Mouse (Mus musculus): Measurements from ENCODE around the gene Syce2. TPM values are rescaled to one million over a fixed set of nuclear protein-coding genes. Genes with fewer than 3 reads are reported as not detected.

The Syce2 gene
- polyA plus RNA-seq, 1 experiment from 2014 or later = 101 TPM

DNA sequence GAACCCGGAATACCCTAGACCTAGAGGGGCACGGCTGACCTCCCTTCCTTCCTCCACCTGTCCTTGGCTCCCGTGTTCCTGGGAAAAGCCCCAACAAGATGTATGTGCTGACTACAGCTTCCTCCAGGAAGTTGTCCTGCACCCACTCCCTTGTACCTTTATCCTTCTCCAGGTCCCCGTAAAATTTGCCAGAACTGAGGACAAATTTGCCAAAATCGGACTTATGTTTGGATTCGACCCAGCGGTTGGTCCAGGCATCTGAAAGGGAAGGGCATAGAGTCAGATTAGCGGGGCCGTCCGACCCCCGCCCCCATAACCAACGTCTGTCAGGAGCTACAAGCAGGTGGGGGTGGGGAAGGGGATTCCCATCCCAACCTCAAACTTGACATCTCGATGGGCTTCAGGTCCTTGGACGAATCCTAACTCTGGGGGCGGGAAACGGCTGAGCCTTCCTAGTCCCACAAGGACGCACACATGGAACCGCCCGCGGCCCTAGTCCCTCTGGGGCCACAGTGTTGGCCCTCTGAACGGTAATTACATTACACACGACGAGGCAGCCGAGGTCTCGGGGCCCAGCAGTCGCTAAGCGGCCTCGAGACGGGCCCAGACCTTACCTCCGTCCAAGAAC lies 25.7 kb upstream of the Syce2 start:
- ATAC-seq (ENCODE audit: insufficient number of reproducible peaks, insufficient read depth, low FRiP score, low TSS enrichment, low read depth) = peak; percentile 0; the same call in 1 of the 2 replicates

DNA sequence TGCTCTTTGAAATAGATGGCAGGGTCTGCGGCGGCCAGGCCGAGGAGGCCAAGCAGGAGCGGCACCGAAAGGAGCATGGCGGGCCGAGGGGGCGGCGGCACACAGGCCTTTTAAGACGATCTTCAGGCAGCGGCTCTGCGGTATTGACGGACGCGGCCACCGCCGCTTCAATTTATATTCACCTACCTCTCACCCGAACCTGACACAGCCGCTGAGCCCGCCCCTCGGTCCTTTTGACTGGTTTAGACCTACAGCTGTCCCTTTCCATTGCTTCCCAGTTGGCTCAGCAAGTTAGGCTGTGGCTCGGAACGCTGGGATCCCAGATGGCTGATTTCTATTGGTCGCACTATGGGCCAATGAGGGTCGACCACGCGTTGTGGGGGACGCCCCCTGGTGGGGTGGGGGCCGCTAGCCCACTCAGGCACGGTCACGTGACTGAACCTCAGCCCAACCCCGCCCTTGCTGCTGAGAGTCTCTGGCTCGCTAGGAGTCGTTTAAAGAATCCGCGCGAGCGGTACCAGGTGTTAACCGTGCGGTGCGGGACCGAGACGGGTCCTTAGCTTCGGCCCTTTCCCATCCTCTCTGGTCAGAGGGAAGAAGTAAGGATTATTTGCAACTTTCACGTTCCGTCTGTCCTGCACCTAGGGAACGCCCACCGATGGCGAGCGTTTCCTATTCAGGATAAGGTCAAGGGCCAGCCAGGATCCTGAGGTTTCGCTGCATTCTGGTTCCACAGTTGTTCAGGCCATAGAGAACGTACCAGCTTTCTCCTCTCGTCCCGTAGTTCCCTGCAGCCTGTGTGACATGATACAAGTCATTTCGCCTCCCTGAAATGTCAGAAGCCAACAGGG lies 25.0 kb upstream of the Syce2 start, which contains the start of gene Calr:
Gene Calr (minus strand): TSS at position 213 of the 851 bp plus-strand sequence.
- Histone ChIP-seq H3K27ac (peak within 1 kb of the TSS; percentile 88), H3K9ac (peak within 1 kb of the TSS; percentile 97), H3K36me3 (peaks cover 37% of the 10 kb centered on the region), H3K9me3 (no peaks in the 10 kb centered on the region), H3K4me1 (peaks cover 42% of the 10 kb centered on the region), H3K27me3 (no peaks in the 10 kb centered on the region), H3K4me2 (peak within 1 kb of the TSS; percentile 84), H3K4me3 (peak within 1 kb of the TSS; percentile 97)
- under 1% methylated on average over 55 of the region's 55 CpGs for WGBS
- peak; percentile 99 for ATAC-seq (ENCODE audit: insufficient number of reproducible peaks, insufficient read depth, low FRiP score, low TSS enrichment, low read depth)

More for the DNA sequence above, 25.7 kb upstream of the Syce2 start:
- Histone ChIP-seq H3K4me2 (peak overlapping the region; percentile 84), H3K27ac (peak overlapping the region; percentile 88), H3K4me1 (peaks cover 42% of the 10 kb centered on the region), H3K36me3 (peaks cover 45% of the 10 kb centered on the region), H3K4me3 (peak overlapping the region; percentile 97), H3K27me3 (no peaks in the 10 kb centered on the region), H3K9ac (peak overlapping the region; percentile 97), H3K9me3 (no peaks in the 10 kb centered on the region)
- WGBS = under 1% methylated on average over 30 of the region's 30 CpGs

DNA sequence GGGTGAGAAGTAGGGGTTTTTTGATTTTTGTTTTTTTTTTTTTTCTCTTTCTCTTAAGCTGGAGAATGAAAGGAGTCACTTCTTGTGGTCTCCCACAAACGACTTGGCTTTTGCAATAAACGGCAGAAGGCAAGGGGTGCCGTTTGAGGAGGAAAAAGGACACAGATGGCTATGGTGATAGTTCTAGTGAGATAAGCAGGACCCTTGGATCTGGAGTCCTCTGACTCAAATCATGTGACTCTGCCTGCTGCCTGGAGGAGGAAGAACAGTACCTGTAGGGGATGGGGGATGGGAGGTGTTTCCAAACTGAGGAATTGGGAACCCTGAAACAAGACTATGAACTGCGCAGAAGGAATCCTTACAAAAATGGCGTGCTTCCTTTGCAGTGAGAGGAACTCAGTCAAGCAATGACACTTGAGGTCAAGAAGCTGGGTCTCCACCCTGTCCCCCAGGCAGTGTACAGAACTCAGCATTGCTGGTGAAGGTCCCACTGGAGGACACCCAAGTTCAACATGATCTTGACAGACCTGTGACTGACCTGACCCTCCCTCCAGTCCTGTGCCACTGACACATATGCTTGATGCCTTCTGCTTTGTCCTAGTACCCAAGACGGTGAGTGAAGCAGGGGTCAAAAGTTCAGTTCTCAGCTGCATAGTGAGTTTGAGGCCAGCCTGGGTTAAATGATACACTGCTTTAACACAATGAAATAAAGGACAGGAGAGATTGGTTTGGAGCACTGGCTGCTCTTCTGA lies 24.1 kb upstream of the Syce2 start:
- H3K9ac ChIP-seq = peak overlapping the region; percentile 74
- H3K4me3 ChIP-seq = peak overlapping the region; percentile 97
- H3K4me1 ChIP-seq = peaks cover 37% of the 10 kb centered on the region
- peak overlapping the region; percentile 75 for H3K4me2 ChIP-seq
- peaks cover 28% of the 10 kb centered on the region for H3K36me3 ChIP-seq
- no peaks in the 10 kb centered on the region for H3K27me3 ChIP-seq
- 38% methylated on average over 6 of the region's 6 CpGs for WGBS
- H3K9me3 ChIP-seq = no peaks in the 10 kb centered on the region
- ATAC-seq (ENCODE audit: insufficient number of reproducible peaks, insufficient read depth, low FRiP score, low TSS enrichment, low read depth) = no peak
- peak overlapping the region; percentile 80 for H3K27ac ChIP-seq

DNA sequence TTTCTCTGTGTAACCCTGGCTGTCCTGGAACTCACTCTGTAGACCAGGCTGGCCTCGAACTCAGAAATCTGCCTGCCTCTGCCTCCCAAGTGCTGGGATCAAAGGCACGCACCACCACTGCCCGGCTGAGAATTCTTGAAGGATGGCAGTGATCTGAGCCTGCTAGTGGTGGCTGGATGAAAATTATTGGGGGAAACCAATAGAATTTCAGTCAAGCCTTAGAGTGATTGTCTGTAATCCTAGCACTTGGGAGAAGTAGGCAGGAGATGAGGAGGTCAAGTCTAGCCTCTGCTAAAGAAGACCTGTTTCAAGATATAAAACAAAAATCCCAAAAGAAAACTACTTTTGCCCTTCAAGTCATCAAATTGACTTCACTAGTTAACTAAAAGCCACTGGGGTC lies 15.5 kb upstream of the Syce2 start:
- no peak overlapping the region for H3K27ac ChIP-seq
- no peaks in the 10 kb centered on the region for H3K9me3 ChIP-seq
- peak overlapping the region; percentile 94; the same call in 1 of the 2 replicates for H3K4me2 ChIP-seq
- peaks cover 14% of the 10 kb centered on the region for H3K4me1 ChIP-seq
- WGBS = 96% methylated on average over 3 of the region's 3 CpGs
- H3K36me3 ChIP-seq = peaks cover 24% of the 10 kb centered on the region
- ATAC-seq (ENCODE audit: insufficient number of reproducible peaks, insufficient read depth, low FRiP score, low TSS enrichment, low read depth) = no peak
- no peaks in the 10 kb centered on the region for H3K27me3 ChIP-seq
- H3K4me3 ChIP-seq = peak overlapping the region; percentile 74
- no peak overlapping the region; the same call in 1 of the 2 replicates for H3K9ac ChIP-seq

DNA sequence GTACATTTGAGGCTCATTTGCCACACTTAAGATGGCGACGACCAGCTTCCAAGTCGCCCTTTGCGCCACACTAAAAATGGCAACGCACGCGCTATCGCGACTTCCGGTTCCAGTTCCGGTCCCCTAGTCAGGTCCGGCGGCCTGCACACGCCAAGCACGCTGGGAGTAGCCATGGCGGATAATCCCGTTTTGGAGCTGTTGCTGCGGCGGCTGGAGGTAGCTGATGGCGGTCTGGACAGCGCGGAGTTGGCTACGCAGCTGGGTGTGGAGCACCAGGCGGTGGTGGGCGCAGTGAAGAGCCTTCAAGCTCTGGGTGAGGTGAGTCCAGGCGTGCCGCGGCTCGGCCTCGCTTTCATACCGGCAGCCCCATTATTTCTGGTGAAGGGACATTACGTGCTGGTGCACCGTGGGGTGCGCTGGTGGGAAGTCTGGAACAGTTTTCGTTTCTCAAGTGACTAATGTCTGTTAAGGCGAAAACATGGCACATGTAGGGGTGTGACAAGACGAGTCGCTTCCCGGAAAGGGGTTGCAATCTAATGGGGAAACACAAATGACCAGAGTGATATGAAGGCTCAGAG lies 15.0 kb upstream of the Syce2 start, which contains the start of gene Farsa:
Gene Farsa (plus strand): TSS at position 126 of the 578 bp plus-strand sequence.
- Histone ChIP-seq H3K27ac (peak within 1 kb of the TSS; percentile 71), H3K4me3 (peak within 1 kb of the TSS; percentile 74), H3K27me3 (no peaks in the 10 kb centered on the region), H3K4me1 (peaks cover 14% of the 10 kb centered on the region), H3K9me3 (no peaks in the 10 kb centered on the region), H3K36me3 (peaks cover 29% of the 10 kb centered on the region), H3K9ac (peak within 1 kb of the TSS; percentile 88), H3K4me2 (peak within 1 kb of the TSS; percentile 94)
- WGBS = under 1% methylated on average over 39 of the region's 39 CpGs
- ATAC-seq (ENCODE audit: insufficient number of reproducible peaks, insufficient read depth, low FRiP score, low TSS enrichment, low read depth) = peak; percentile 65

DNA sequence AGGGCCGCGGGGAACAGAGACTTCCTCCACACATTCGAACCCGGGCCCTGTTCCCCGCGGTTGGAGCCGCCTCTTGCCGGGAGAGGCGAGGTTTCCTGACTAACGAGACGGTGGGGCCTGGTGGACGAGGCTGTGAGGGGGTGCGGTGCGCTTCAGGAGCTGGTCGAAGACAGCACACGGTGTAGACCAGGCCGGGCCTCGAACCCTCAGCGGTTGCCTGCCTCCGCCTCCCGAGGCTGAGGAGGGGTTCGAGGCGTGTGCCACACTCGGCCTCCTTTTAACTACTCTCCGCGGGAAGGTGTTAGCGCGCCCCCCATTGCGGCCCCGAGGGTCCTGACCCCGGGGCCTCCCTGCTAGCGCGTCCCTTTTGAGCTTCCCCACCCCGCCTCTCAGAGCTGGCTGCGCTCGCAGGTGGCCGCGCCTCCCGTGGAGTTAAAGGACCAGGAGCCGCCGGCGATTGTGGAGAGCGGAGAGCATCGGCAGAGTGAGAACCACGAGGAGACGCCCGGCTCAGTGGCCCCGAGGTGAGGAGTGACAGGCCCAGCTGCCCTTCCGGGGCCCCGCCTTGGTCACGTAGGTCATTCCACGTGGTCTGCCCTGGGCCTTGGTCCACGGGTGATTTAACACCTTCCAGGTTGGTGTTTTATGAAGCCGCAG lies 526 bp downstream of the Syce2 start:
- 4% methylated on average over 54 of the region's 54 CpGs for WGBS
- peak; percentile 59 for ATAC-seq (ENCODE audit: insufficient number of reproducible peaks, insufficient read depth, low FRiP score, low TSS enrichment, low read depth)
- Histone ChIP-seq H3K4me1 (peaks cover 16% of the 10 kb centered on the region), H3K9me3 (no peaks in the 10 kb centered on the region), H3K4me3 (peak overlapping the region; percentile 54), H3K27ac (no peak overlapping the region), H3K9ac (peak overlapping the region; percentile 74), H3K36me3 (peaks cover 24% of the 10 kb centered on the region), H3K27me3 (no peaks in the 10 kb centered on the region), H3K4me2 (peak overlapping the region; percentile 96)

DNA sequence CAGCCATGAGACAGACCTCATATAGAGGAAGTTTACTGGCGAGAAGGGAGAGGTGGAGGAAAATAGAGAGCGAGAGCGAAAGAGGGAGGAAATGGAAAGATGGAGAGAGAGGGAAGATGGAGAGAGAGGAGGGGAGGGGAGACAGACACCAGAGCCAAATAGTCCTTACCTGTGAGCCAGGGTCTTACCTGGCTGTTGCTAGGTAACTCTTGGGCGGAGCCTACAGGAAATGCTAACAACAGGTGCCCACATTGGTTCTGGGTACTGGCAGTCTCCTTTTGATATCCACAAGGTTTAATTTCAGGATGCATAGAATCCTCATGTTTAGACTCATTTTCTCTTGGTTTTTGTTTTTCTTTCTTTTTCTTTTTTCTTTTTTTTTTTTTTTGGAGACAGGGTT lies 1.1 kb downstream of the Syce2 start:
- H3K9ac ChIP-seq = peak overlapping the region; percentile 74
- no peak for ATAC-seq (ENCODE audit: insufficient number of reproducible peaks, insufficient read depth, low FRiP score, low TSS enrichment, low read depth)
- H3K36me3 ChIP-seq = peaks cover 18% of the 10 kb centered on the region
- peak overlapping the region; percentile 54 for H3K4me3 ChIP-seq
- H3K9me3 ChIP-seq = no peaks in the 10 kb centered on the region
- peaks cover 16% of the 10 kb centered on the region for H3K4me1 ChIP-seq
- 62% methylated on average over 4 of the region's 4 CpGs for WGBS
- no peaks in the 10 kb centered on the region for H3K27me3 ChIP-seq
- H3K27ac ChIP-seq = no peak overlapping the region
- peak overlapping the region; percentile 96 for H3K4me2 ChIP-seq

DNA sequence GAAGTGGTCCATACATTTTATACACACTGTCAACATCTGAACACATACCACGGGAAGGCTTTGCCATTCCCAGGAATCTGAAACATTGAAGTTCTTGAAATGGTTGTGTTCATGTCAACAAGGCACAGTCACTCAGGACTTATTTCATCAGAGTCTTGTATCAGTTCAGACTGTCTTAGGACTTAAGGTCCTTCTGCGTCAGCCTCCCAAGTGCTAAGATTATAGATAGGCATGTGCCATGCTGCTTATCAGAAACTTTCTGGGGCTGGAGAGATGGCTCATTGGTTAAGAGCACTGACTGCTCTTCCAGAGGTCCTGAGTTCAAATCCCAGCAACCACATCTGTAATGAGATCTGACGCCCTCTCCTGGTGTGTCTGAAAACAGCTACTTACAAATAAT lies 2.4 kb downstream of the Syce2 start:
- WGBS = 93% methylated on average over 3 of the region's 3 CpGs

DNA sequence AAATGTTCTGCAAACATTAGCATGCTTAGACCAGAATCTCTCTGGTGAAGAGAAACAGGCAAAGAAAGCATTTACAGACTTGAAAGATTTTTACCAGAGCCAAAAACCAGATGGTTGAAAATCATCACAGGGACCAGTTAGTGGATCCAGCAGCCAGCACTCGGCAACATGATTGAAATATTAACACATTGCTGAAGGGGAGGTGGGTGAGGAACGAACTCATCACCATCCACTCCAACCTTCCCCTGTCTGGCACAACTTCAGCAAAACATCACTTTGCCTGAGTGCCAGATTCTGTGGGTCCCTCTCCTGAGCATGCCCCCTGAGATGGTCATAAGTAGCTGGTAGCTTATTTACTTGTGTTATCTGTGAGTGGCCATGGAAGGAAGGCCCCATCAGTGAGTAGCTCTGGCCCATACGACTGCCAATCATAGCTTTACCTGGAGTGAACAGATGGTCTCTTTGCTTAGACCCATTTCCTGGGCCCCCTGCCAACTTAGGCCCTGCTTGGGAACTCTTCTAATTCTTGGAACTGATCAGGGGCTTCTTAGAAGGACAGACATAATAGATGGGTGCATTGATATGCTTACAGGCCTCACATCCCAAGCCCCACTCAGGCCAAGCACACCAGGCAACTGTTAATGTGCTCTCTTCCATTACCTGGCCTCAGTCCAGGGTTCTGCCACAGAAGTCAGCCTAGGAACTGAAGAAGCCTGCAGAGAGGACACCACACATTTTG lies 5.6 kb downstream of the Syce2 start:
- Histone ChIP-seq H3K9ac (no peak overlapping the region), H3K4me1 (peaks cover 7% of the 10 kb centered on the region), H3K36me3 (no peaks in the 10 kb centered on the region), H3K4me3 (no peak overlapping the region), H3K9me3 (no peaks in the 10 kb centered on the region), H3K27ac (no peak overlapping the region), H3K27me3 (no peaks in the 10 kb centered on the region), H3K4me2 (no peak overlapping the region)
- WGBS = 78% methylated on average over 3 of the region's 3 CpGs
- ATAC-seq (ENCODE audit: insufficient number of reproducible peaks, insufficient read depth, low FRiP score, low TSS enrichment, low read depth) = no peak

More for the DNA sequence above, 2.4 kb downstream of the Syce2 start:
- Histone ChIP-seq H3K9me3 (no peaks in the 10 kb centered on the region), H3K27me3 (no peaks in the 10 kb centered on the region), H3K36me3 (peaks cover 5% of the 10 kb centered on the region), H3K4me2 (no peak overlapping the region), H3K4me1 (peaks cover 16% of the 10 kb centered on the region), H3K9ac (no peak overlapping the region), H3K4me3 (no peak overlapping the region), H3K27ac (no peak overlapping the region)
- no peak for ATAC-seq (ENCODE audit: insufficient number of reproducible peaks, insufficient read depth, low FRiP score, low TSS enrichment, low read depth)

DNA sequence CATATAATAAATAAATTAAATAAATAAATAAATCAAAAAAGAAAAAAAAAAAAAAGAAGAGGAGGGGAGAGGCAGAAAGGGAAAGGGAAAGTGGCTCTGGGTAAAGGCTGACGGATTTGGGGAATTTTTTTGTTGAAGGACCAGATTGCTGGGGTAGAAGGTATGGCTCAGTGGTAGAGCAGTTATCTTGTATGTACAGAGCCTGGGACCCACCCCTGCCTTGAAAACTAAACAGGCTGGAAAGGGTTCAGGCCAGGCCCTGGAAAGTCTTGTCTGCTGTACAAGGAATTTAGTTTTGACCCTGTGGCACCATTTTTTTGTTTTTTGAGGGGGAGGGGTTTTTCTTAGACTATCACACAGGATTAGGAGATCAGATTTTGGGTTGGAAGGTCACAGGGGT lies 7.0 kb downstream of the Syce2 start:
- Histone ChIP-seq H3K9me3 (no peaks in the 10 kb centered on the region), H3K27ac (no peak overlapping the region), H3K4me3 (no peak overlapping the region), H3K4me2 (no peak overlapping the region), H3K36me3 (0 out of 2 replicates have a peak, but pooled peaks cover 3% of the 10 kb centered on the region), H3K27me3 (no peaks in the 10 kb centered on the region), H3K9ac (no peak overlapping the region), H3K4me1 (no peaks in the 10 kb centered on the region)
- 92% methylated on average over 1 of the region's 1 CpGs for WGBS
- no peak for ATAC-seq (ENCODE audit: insufficient number of reproducible peaks, insufficient read depth, low FRiP score, low TSS enrichment, low read depth)
